Mouse (Mus musculus): ENCODE measurements around the gene Tpcn2.

The Tpcn2 gene

DNA sequence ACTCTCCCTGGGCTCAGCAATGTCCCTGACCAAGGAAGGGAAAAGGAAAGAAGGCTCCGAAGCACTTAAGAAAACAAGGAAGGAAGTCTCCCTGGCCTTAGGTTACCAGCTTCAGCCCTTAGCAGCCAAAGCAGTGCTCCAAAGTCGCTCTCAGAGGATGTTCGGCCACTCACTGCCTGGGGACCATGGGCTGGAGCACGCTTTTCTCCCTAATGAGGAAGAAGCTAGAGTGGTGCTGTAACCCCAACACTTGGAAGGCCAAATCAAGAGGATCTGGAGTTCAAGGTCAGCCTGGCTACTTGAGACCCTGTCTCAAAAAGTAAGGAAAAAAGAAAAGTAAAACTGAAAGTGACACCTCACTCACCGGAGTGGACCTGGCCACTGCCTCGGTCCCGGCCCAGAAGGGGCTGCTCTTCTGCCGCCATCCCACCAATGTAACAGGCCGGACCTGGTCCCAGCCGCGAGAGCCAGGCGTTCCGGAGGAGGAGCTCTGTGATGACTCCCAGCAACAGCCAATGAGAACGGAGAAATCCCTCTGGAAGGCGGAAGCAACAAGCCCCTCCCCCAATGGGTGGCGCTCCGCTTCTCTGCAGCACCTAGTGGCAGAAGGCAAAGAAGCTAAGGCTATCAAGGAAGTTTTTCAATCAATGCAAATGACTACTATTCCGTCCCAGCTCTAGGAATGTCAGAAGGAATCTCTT is at the start of gene Tpcn2:
Gene Tpcn2 (minus strand): TSS at position 525 of the 701 bp plus-strand sequence.
- peak; percentile 65 to 85 for DNase-seq (ENCODE audit: low read depth in 1 of 2, low spot score in 2 of 2)

- no peak for DNase-seq (ENCODE audit: low read depth in 1 of 2, low spot score in 2 of 2)
Observed at GRCm38 (mm10) chr7:145332376-145333041, 48.7 kb upstream of the Tpcn2 start.

GRCm38 (mm10) chr7:145330641-145331040 is 46.8 kb upstream of the Tpcn2 start:
- DNase-seq (ENCODE audit: low read depth in 1 of 2, low spot score in 2 of 2), result no peak

GRCm38 (mm10) chr7:145329982-145330381 is 46.2 kb upstream of the Tpcn2 start:
- no peak for DNase-seq (ENCODE audit: low read depth in 1 of 2, low spot score in 2 of 2)

- DNase-seq (ENCODE audit: low read depth in 1 of 2, low spot score in 2 of 2), result no peak
Observed at GRCm38 (mm10) chr7:145325697-145326096, 41.9 kb upstream of the Tpcn2 start.

GRCm38 (mm10) chr7:145323607-145324006 is 39.8 kb upstream of the Tpcn2 start:
- DNase-seq (ENCODE audit: low read depth in 1 of 2, low spot score in 2 of 2), result no peak

DNA sequence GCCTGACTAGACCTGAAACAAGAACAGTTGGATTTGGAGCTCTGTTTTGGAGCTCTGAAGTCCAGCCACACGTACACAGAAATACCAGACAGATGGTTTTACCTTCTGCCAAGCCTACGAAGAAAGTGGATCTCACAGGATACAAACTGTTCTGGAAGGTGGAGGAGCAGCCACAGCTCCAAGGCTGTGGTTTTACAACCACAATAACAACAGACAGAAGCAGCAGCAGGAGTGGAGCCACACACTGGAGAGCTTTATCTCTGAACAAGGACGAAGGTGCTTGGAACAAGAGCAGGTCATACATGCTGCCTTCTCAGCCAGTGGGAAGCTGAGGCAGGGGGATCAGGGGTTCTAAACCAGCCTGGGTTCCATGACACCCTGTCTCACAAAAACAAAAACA is 35.7 kb upstream of the Tpcn2 start:
- DNase-seq (ENCODE audit: low read depth in 1 of 2, low spot score in 2 of 2), result no peak

DNA sequence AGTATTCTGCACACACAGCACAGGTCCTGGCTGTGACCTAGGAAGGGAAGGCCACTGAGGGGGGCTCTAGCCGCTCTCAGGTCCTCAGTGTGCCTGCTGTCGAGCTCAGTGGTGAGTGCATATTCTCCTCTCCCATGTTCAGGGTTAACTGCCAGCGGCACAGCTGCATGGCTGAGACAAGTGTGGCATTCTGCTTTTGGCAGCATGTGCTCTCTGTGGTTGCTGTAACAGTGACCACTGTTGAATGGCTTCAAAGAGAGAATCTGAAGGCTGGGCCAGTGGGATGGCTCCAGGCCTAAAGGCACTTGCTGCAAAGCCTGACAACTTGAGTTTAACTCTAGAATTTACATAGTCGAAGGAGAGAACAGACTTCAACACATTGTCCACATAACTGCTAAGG is 33.7 kb upstream of the Tpcn2 start:
- DNase-seq (ENCODE audit: low read depth in 1 of 2, low spot score in 2 of 2), result no peak

- DNase-seq (ENCODE audit: low read depth in 1 of 2, low spot score in 2 of 2), result no peak
Observed at GRCm38 (mm10) chr7:145314785-145315411, 31.1 kb upstream of the Tpcn2 start, which contains the start of gene Mrgprd. Mrgprd (plus strand) TSS chr7:145314835.

GRCm38 (mm10) chr7:145312137-145312536 is 28.3 kb upstream of the Tpcn2 start:
- no peak for DNase-seq (ENCODE audit: low read depth in 1 of 2, low spot score in 2 of 2)

GRCm38 (mm10) chr7:145310526-145310925 is 26.7 kb upstream of the Tpcn2 start:
- no peak for DNase-seq (ENCODE audit: low read depth in 1 of 2, low spot score in 2 of 2)

DNA sequence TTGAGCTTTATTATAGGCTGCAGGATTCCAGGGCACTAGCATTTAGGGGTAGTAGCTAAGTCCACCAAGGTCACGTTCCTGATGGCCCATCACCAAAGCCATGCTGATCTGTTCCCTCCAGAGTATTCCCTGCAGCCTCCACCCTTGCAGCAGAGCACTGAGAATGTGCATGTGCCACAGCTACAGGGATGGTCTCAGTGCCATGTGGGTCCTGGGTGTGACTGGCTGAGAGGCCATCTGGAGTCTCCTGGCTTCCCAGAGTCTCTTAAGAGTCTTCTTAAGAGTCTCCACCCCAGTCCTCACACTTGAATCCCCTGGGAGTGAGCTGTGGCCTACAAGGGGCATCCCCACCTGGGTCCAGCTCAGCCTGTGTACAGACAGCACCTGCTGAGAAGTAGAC is 26.1 kb upstream of the Tpcn2 start:
- DNase-seq (ENCODE audit: low read depth in 1 of 2, low spot score in 2 of 2), result no peak

GRCm38 (mm10) chr7:145308866-145309265 is 25.1 kb upstream of the Tpcn2 start:
- DNase-seq (ENCODE audit: low read depth in 1 of 2, low spot score in 2 of 2), result no peak

GRCm38 (mm10) chr7:145308061-145308675 is 24.4 kb upstream of the Tpcn2 start:
- no peak for DNase-seq (ENCODE audit: low read depth in 1 of 2, low spot score in 2 of 2)

- DNase-seq (ENCODE audit: low read depth in 1 of 2, low spot score in 2 of 2), result no peak
Observed at GRCm38 (mm10) chr7:145307636-145308035, 23.8 kb upstream of the Tpcn2 start.

- no peak for DNase-seq (ENCODE audit: low read depth in 1 of 2, low spot score in 2 of 2)
Observed at GRCm38 (mm10) chr7:145304153-145304552, 20.3 kb upstream of the Tpcn2 start.

- DNase-seq (ENCODE audit: low read depth in 1 of 2, low spot score in 2 of 2), result no peak
Observed at GRCm38 (mm10) chr7:145302488-145303285, 18.9 kb upstream of the Tpcn2 start.

DNA sequence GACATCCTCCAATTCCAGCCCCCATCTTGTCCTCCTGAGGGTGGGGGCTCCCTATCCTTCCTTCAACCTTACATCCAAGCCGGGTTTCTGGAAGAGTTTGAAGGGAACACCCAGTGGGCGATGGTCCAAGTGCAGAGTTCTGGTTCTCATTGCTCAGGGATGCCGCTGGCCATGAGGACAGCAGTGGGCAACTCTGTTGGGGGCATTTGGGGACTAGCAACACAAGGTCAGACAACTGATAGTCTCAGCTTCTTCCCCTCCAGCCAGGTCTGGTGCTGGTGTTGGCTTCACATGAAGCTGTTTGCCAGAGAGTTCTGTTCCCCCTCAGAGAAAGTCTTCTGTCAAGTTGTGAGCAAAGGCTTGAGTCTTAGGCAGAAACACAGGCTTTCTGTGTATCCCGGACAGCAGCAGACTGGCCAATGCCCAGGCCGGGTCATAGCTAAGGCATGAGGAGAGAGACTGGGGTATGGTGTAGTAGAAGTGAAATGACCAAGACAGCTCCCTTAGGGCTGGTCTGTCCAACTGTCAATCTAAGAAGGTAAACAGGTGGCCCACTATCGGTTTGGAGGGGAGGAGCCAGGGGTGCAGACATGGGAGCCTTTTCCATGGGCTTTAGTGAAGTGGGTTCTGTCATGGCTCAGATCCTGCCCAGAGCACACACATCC is 17.7 kb upstream of the Tpcn2 start:
- DNase-seq (ENCODE audit: low read depth in 1 of 2, low spot score in 2 of 2), result no peak

GRCm38 (mm10) chr7:145301008-145301340 is 17.2 kb upstream of the Tpcn2 start:
- no peak for DNase-seq (ENCODE audit: low read depth in 1 of 2, low spot score in 2 of 2)

GRCm38 (mm10) chr7:145300321-145301007 is 16.7 kb upstream of the Tpcn2 start, which contains the start of gene Mrgprf:
Mrgprf (plus strand) TSS chr7:145300828.
- no peak for DNase-seq (ENCODE audit: low read depth in 1 of 2, low spot score in 2 of 2)

All from monocyte, adult 2 months (primary cell).